Mouse (Mus musculus) heart, postnatal 0 days (tissue): ENCODE data around the gene Zfp746.

ENCODE experiments used
- CTCF ChIP-seq: IDR thresholded peaks from 2 replicates; pipeline ENCODE4 v1.5.1; 2016; ENCODE audit warnings: antibody characterized with exemption, control low read depth, low read depth
- EP300 ChIP-seq: IDR thresholded peaks from 2 replicates; pipeline ENCODE4 v1.6.1; 2016; ENCODE audit warnings: antibody characterized with exemption, low read depth

GRCm38 (mm10) chr6:48081952-48082351 is 4.4 kb downstream of the Zfp746 start:
- TF ChIP-seq CTCF, result no peak
- TF ChIP-seq EP300, result no peak
